Mouse (Mus musculus) CH12.LX (cell line): ENCODE results near the gene Marcksl1. TPM values are rescaled to one million over a fixed set of nuclear protein-coding genes. Genes with fewer than 3 reads are reported as not detected.

Source experiments
- DNase-seq: peaks from one replicate; pipeline ENCODE4 v3.0.0-alpha.2; 2013; ENCODE audit errors: extremely low read depth
- H3K27ac ChIP-seq: 2 replicates; pipeline ENCODE4 v1.5.1; 2012; ENCODE audit warnings: low read depth, mild to moderate bottlenecking, control low read depth, moderate library complexity; ENCODE audit not compliant: insufficient read depth
- H3K27me3 ChIP-seq: replicated peaks from 2 replicates; pipeline ENCODE3; 2012; ENCODE audit warnings: inconsistent platforms
- H3K36me3 ChIP-seq, 2 experiments: replicated peaks in 1 of 2; 2 replicates each; pipeline versions ENCODE3 to v1.6.1; 2012; ENCODE audit warnings: inconsistent platforms in 1 of 2, low read length in 1 of 2, mild to moderate bottlenecking in 1 of 2, mixed read lengths in 1 of 2, moderate library complexity in 1 of 2; ENCODE audit not compliant: control insufficient read depth in 1 of 2, insufficient read depth in 1 of 2
- H3K4me1 ChIP-seq, 2 experiments: 2 replicates each; pipeline ENCODE4 v1.6.1; 2012; ENCODE audit warnings: inconsistent platforms in 1 of 2, moderate library complexity in 1 of 2; ENCODE audit not compliant: insufficient read depth in 2 of 2, control insufficient read depth in 1 of 2
- H3K4me2 ChIP-seq: 2 replicates; pipeline ENCODE4 v1.6.1; 2012; ENCODE audit warnings: low read depth, mild to moderate bottlenecking, control low read depth; ENCODE audit not compliant: poor library complexity, insufficient read depth, severe bottlenecking
- H3K4me3 ChIP-seq, 3 experiments: fragments of 150-350 bp in 1 of 3; sonication (generic) in 1 of 3; replicated peaks in 1 of 3; 2 replicates each; pipeline versions ENCODE3 to v1.5.1; 2011 to 2012; ENCODE audit warnings: low read depth in 2 of 3, low read length in 2 of 3, mild to moderate bottlenecking in 2 of 3, moderate library complexity in 2 of 3, control low read depth in 1 of 3, improper control_type of control experiment in 1 of 3, inconsistent platforms in 1 of 3, mixed read lengths in 1 of 3; ENCODE audit not compliant: poor library complexity in 1 of 3
- H3K79me2 ChIP-seq: replicated peaks from 2 replicates; pipeline ENCODE4 v1.6.1; 2012; ENCODE audit warnings: mild to moderate bottlenecking, moderate library complexity; ENCODE audit not compliant: control insufficient read depth, poor library complexity, insufficient read depth, severe bottlenecking; ENCODE audit errors: extremely low read depth
- H3K9ac ChIP-seq: 2 replicates; pipeline ENCODE4 v1.6.1; 2012; ENCODE audit warnings: low read depth, mild to moderate bottlenecking, control low read depth, moderate library complexity; ENCODE audit not compliant: insufficient read depth
- H3K9me3 ChIP-seq: replicated peaks from 2 replicates; pipeline ENCODE3; 2012; ENCODE audit warnings: low read length, inconsistent platforms, mixed read lengths
- BHLHE40 ChIP-seq: IDR thresholded peaks from 2 replicates; pipeline ENCODE4 v1.6.1; 2011; ENCODE audit warnings: mild to moderate bottlenecking, low read depth, low read length, improper control_type of control experiment
- CHD1 ChIP-seq: IDR thresholded peaks from 2 replicates; pipeline ENCODE4 v1.6.1; 2012; ENCODE audit warnings: low read depth, low read length, improper control_type of control experiment, inconsistent platforms
- CHD2 ChIP-seq: IDR thresholded peaks from 2 replicates; pipeline ENCODE4 v1.6.1; 2011; ENCODE audit warnings: low read length, improper control_type of control experiment
- ELF1 ChIP-seq: IDR thresholded peaks from 2 replicates; pipeline ENCODE4 v1.6.1; 2014; ENCODE audit warnings: low read depth, mild to moderate bottlenecking, inconsistent platforms, low read length, improper control_type of control experiment
- EP300 ChIP-seq: IDR thresholded peaks from 2 replicates; pipeline ENCODE4 v1.6.1; 2011; ENCODE audit warnings: low read length, improper control_type of control experiment
- ETS1 ChIP-seq: conservative IDR thresholded peaks from 2 replicates; pipeline ENCODE4 v1.6.1; 2012; ENCODE audit warnings: low read depth, mild to moderate bottlenecking, inconsistent platforms, low read length, improper control_type of control experiment, moderate library complexity
- HCFC1 ChIP-seq: IDR thresholded peaks from 2 replicates; pipeline ENCODE4 v1.6.1; 2012; ENCODE audit warnings: low read depth, mild to moderate bottlenecking, inconsistent platforms, low read length, improper control_type of control experiment
- IRF4 ChIP-seq: IDR thresholded peaks from 2 replicates; pipeline ENCODE4 v1.6.1; 2014; ENCODE audit warnings: low read depth, mild to moderate bottlenecking, inconsistent platforms, low read length, improper control_type of control experiment
- KAT2A ChIP-seq: IDR thresholded peaks from 2 replicates; pipeline ENCODE4 v1.6.1; 2012; ENCODE audit warnings: low read length, improper control_type of control experiment, inconsistent platforms; ENCODE audit not compliant: insufficient replicate concordance
- MAFK ChIP-seq: IDR thresholded peaks from 2 replicates; pipeline ENCODE4 v1.6.1; 2011; ENCODE audit warnings: low read length, improper control_type of control experiment; ENCODE audit not compliant: insufficient replicate concordance
- MAX ChIP-seq: IDR thresholded peaks from 2 replicates; pipeline ENCODE4 v1.6.1; 2011; ENCODE audit warnings: low read length, improper control_type of control experiment
- MEF2A ChIP-seq: IDR thresholded peaks from 2 replicates; pipeline ENCODE4 v1.6.1; 2014; ENCODE audit warnings: low read depth, mild to moderate bottlenecking, inconsistent platforms, low read length, improper control_type of control experiment, borderline replicate concordance
- MXI1 ChIP-seq: IDR thresholded peaks from 2 replicates; pipeline ENCODE4 v1.6.1; 2011; ENCODE audit warnings: mild to moderate bottlenecking, low read depth, low read length, improper control_type of control experiment
- MYC ChIP-seq: IDR thresholded peaks from 2 replicates; pipeline ENCODE4 v1.6.1; 2011; ENCODE audit warnings: low read depth, mild to moderate bottlenecking, improper control_type of control experiment, low read length
- PAX5 ChIP-seq: IDR thresholded peaks from 2 replicates; pipeline ENCODE4 v1.6.1; 2012; ENCODE audit warnings: low read length, inconsistent platforms, mixed read lengths
- RAD21 ChIP-seq: IDR thresholded peaks from 2 replicates; pipeline ENCODE4 v1.6.1; 2011; ENCODE audit warnings: low read depth, mild to moderate bottlenecking, low read length, improper control_type of control experiment, moderate library complexity
- SIN3A ChIP-seq: IDR thresholded peaks from 2 replicates; pipeline ENCODE4 v1.6.1; 2012; ENCODE audit warnings: low read length, improper control_type of control experiment, inconsistent platforms
- SMC3 ChIP-seq: IDR thresholded peaks from 2 replicates; pipeline ENCODE4 v1.6.1; 2011; ENCODE audit warnings: low read depth, low read length, improper control_type of control experiment
- TBP ChIP-seq: conservative IDR thresholded peaks from 2 replicates; pipeline ENCODE4 v1.6.1; 2011; ENCODE audit warnings: low read depth, low read length, improper control_type of control experiment
- UBTF ChIP-seq: IDR thresholded peaks from 2 replicates; pipeline ENCODE4 v1.6.1; 2012; ENCODE audit warnings: low read depth, mild to moderate bottlenecking, inconsistent platforms, low read length, improper control_type of control experiment, moderate library complexity
- ZKSCAN1 ChIP-seq: IDR thresholded peaks from 2 replicates; pipeline ENCODE4 v1.6.1; 2012; ENCODE audit warnings: low read depth, inconsistent platforms, low read length, improper control_type of control experiment, borderline replicate concordance
- ZMIZ1 ChIP-seq: IDR thresholded peaks from 2 replicates; pipeline ENCODE4 v1.6.1; 2012; ENCODE audit warnings: low read depth, mild to moderate bottlenecking, inconsistent platforms, low read length, improper control_type of control experiment
- ZNF384 ChIP-seq: IDR thresholded peaks from 2 replicates; pipeline ENCODE4 v1.6.1; 2012; ENCODE audit warnings: low read depth, low read length, improper control_type of control experiment, inconsistent platforms
- dilution Hi-C: fragments of 300-500 bp; cut with MboI; formaldehyde crosslinking; loops from 2 replicates; pipeline ENCODE4 v1.14.3; 2020; ENCODE audit warnings: low sequenced_read_pairs; ENCODE audit not compliant: extremely low pct_unique_long_range_greater_than_20kb, extremely low pct_ligation_motif_present
- in situ Hi-C: fragments of 300-500 bp; cut with MboI; formaldehyde crosslinking; loops from 3 replicates; pipeline ENCODE4 v1.14.3; 2019; ENCODE audit warnings: low sequenced_read_pairs, low pct_ligation_motif_present, low pct_unique_long_range_greater_than_20kb, mixed read lengths
- polyA plus RNA-seq: library from polyadenylated mRNA; unstranded; fragments of >175 nt; gene quantifications from 2 replicates; pipeline ENCODE4 v1.2.1, GENCODE M21; 2012; ENCODE audit warnings: low read depth; ENCODE audit not compliant: insufficient read length
- total RNA-seq, 2 experiments: library from RNA; depleted of rRNA; stranded (reverse); fragments of 300-350 nt in 1 of 2; fragments of >200 nt in 1 of 2; gene quantifications; 2 replicates each; pipeline ENCODE4 v1.2.3; 2012 to 2014

Gene Marcksl1
- total and polyA plus RNA-seq, 3 experiments, result 195 to 423 (median 265) TPM

DNA sequence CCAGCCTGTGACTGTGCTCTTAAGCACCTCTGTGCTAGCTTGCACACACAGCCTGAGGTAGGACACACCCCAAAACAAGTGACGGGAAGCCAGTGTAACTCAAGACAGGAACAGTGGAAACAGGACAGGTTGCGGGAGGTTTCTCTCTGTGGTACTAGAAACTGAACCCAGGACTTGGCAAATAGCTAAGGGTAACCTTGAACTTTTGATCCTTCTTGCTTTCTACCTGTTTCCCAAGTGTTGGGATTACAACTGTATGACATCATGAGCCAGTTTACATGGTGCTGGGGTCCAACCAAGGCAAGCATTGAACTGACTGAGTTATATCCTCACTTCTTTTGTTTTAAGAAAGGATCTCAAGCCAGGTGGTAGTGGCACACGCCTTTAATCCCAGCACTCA, 33.5 kb upstream of the Marcksl1 start:
- no peaks in the 10 kb centered on the region for H3K4me1 ChIP-seq
- TF ChIP-seq MYC, result no peak
- no peak for TF ChIP-seq MEF2A
- TF ChIP-seq ETS1, result no peak
- no peak for TF ChIP-seq CHD1
- H3K4me3 ChIP-seq, result no peak overlapping the region
- no peak overlapping the region for H3K9ac ChIP-seq
- in situ Hi-C loops (no loop called here), dilution Hi-C loops (no loop called here)
- no peaks in the 10 kb centered on the region for H3K27me3 ChIP-seq
- H3K27ac ChIP-seq, result no peak overlapping the region
- peaks cover 56 to 82% of the 10 kb centered on the region in 2 experiments for H3K36me3 ChIP-seq
- no peak for DNase-seq
- no peaks in the 10 kb centered on the region for H3K9me3 ChIP-seq
- no peak overlapping the region for H3K4me2 ChIP-seq
- H3K79me2 ChIP-seq, result no peaks in the 10 kb centered on the region

DNA sequence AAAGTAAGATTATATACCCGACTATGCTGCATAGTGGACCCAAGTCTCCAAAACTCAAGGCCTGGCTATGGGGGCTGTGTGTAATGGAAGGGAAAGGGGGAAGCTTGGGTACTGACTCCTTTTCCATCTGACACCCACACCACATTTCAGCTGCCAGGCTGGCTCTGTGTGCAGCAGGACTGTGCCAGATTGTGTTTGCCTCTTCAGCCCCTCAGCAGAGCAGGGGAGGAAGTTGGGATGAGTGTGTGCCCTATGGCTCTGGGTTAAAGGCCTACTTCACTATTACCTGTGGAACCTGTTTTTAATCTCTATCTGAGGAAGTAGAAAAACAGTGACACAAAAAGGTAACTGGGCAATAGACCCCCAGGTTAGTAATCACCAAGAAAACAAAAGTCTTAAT, 32.3 kb upstream of the Marcksl1 start:
- no peak overlapping the region for H3K9ac ChIP-seq
- in situ Hi-C loops, result no loop called here
- H3K27me3 ChIP-seq, result no peaks in the 10 kb centered on the region
- H3K9me3 ChIP-seq, result no peaks in the 10 kb centered on the region
- no peaks in the 10 kb centered on the region for H3K4me1 ChIP-seq
- no peaks in the 10 kb centered on the region for H3K79me2 ChIP-seq
- no peak for DNase-seq
- dilution Hi-C loops, result no loop called here
- H3K36me3 ChIP-seq, result peaks cover 58 to 85% of the 10 kb centered on the region in 2 experiments
- no peak overlapping the region for H3K4me2 ChIP-seq
- TF ChIP-seq BHLHE40, result no peak
- no peak for TF ChIP-seq KAT2A
- no peak for TF ChIP-seq ZNF384
- no peak for TF ChIP-seq EP300
- TF ChIP-seq ELF1, result no peak
- no peak for TF ChIP-seq MXI1
- TF ChIP-seq PAX5, result no peak
- TF ChIP-seq SMC3, result no peak
- TF ChIP-seq, all 38 proteins: peak for 0
- Histone ChIP-seq H3K27ac (no peak overlapping the region), H3K4me3 (no peak overlapping the region)

DNA sequence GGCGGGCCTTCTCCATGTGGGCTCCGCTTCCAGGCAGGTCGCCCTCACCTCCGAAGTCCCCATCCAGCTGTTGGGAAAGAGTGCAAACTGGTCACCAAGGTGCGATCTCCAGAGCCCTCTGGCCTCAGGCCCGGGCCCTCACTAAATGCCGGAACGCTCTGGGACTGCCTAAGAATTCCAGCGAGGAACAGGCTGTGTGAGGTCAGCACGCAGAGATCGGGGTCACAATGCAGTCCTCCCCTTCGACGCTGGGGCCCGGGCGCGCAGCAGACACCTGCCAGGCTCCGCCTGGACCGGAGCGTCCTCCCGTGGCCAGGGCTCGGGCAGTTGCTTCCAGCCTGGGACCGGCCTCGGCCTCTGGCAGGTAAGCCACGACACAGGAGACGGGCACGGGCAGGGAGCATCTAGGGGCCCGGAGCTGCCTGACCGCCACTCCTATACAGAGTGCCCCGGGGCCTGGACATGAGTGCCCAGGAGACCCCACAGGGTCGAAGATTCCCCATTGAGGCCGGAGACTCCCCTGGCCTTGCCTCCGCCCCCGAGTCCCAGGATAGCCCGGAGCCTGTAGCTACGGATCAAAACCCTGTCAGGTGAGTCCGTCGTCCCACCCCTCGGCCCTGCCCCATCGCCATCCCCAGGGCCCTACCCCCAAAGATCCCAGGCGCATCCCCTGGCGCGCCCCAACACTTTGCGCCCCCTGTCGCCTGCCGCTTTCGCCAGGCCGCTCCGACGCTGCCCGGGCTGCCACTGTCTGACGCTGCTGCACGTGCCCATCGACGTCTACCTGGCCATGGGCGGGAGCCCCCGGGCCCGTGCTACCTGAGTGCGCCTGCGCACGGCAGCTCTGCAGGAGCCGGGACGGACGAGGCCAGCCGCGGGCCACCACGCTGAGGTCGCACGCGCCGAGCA, 22.2 kb upstream of the Marcksl1 start, which contains the start of the genes Tssk3 and Fam229a:
Tssk3 (minus strand) TSS at position 51 of the 909 bp plus-strand sequence.
Fam229a (plus strand) TSS at position 219 of the 909 bp plus-strand sequence.
- DNase-seq, result no peak
- H3K9ac ChIP-seq, result no peak within 1 kb of the TSS
- H3K27me3 ChIP-seq, result no peaks in the 10 kb centered on the region

More for the DNA sequence above, 22.2 kb upstream of the Marcksl1 start, which contains the start of the genes Tssk3 and Fam229a:
- TF ChIP-seq MAFK (no peak), MAX (no peak), MEF2A (no peak), SIN3A (no peak), IRF4 (no peak), TBP (no peak), ZKSCAN1 (no peak), CHD2 (no peak), PAX5 (no peak), RAD21 (no peak), HCFC1 (no peak), MXI1 (no peak), SMC3 (no peak), ZMIZ1 (no peak), UBTF (no peak), BHLHE40 (no peak), ELF1 (no peak), KAT2A (no peak)
- dilution Hi-C loops, result no loop called here
- no peaks in the 10 kb centered on the region for H3K79me2 ChIP-seq
- H3K4me3 ChIP-seq, result no peak within 1 kb of the TSS
- no peak within 1 kb of the TSS for H3K4me2 ChIP-seq
- peaks cover 20 to 45% of the 10 kb centered on the region in 2 experiments for H3K36me3 ChIP-seq
- no peaks in the 10 kb centered on the region for H3K9me3 ChIP-seq
- H3K4me1 ChIP-seq, result peaks cover 3 to 13% of the 10 kb centered on the region in 2 experiments
- in situ Hi-C loops, result no loop called here
- H3K27ac ChIP-seq, result no peak within 1 kb of the TSS
